Mouse (Mus musculus): ENCODE results near the gene Sgsm1. TPM values are rescaled to one million over a fixed set of nuclear protein-coding genes. Genes with fewer than 3 reads are reported as not detected.

Sgsm1 gene
- total RNA-seq, 2 experiments from 2014 or later = 0.38 to 0.39 TPM

GRCm38 (mm10) chr5:113193762-113194161 is 116.8 kb downstream of the Sgsm1 start:
- no peak for DNase-seq (ENCODE audit: low spot score)

Small RNAs within 50 kb of the gene (microRNA-seq; reads per million reads assigned to microRNA genes)
- gene Mir7229 = not detected
- not detected for gene Mir7230

Other genes with a start within 250 kb of the Sgsm1 start
- not detected for gene Crybb2, start 240.7 kb downstream of the Sgsm1 start, total RNA-seq (2021)
- gene Crybb3, start 229.2 kb downstream of the Sgsm1 start, total RNA-seq (2021) = under 1 TPM in 1 of 2 experiments, not detected in 1; 0.31 TPM
- 10 to 100 TPM; 21.3 to 25.8 TPM for gene 2900026A02Rik, start 89.5 kb downstream of the Sgsm1 start, total RNA-seq (2021)
- not detected for gene Tmem211, start 83.9 kb downstream of the Sgsm1 start, total RNA-seq (2021)
- not detected for gene Aym1, start 46.5 kb upstream of the Sgsm1 start, total RNA-seq (2021)
- gene Wscd2, start 179.5 kb upstream of the Sgsm1 start, total RNA-seq (2021) = under 1 TPM; 0.16 to 0.26 TPM

Data from gastrocnemius, adult 18-20 months (tissue).